Mouse (Mus musculus) MEL (cell line): ENCODE measurements around the gene Cux1. TPM values are rescaled to one million over a fixed set of nuclear protein-coding genes. Genes with fewer than 3 reads are reported as not detected.

ENCODE experiments used
- DNase-seq: peaks from one replicate; pipeline ENCODE4 v3.0.0; 2011; ENCODE audit warnings: low read depth, low spot score
- H3K27ac ChIP-seq: 2 replicates; pipeline ENCODE4 v1.5.1; 2012; ENCODE audit warnings: low read depth, mild to moderate bottlenecking, control low read depth, low read length, moderate library complexity; ENCODE audit not compliant: control insufficient read depth
- H3K27me3 ChIP-seq, 2 experiments: fragments of 150-350 bp in 1 of 2; sonication (generic) in 1 of 2; 2 replicates each; pipeline ENCODE4 v1.6.1; 2012; ENCODE audit warnings: low read length in 2 of 2, mild to moderate bottlenecking in 2 of 2, improper control_type of control experiment in 1 of 2, moderate library complexity in 1 of 2; ENCODE audit not compliant: insufficient read depth in 2 of 2, control insufficient read depth in 1 of 2
- H3K36me3 ChIP-seq, 2 experiments: 2 replicates each; pipeline ENCODE4 v1.6.1; 2012 to 2014; ENCODE audit warnings: low read length in 2 of 2, improper control_type of control experiment in 1 of 2, inconsistent platforms in 1 of 2, mild to moderate bottlenecking in 1 of 2; ENCODE audit not compliant: insufficient read depth in 2 of 2, control insufficient read depth in 1 of 2
- H3K4me1 ChIP-seq, 2 experiments: fragments of 150-350 bp in 1 of 2; sonication (generic) in 1 of 2; 2 replicates each; pipeline ENCODE4 v1.6.1; 2012; ENCODE audit warnings: low read length in 2 of 2, improper control_type of control experiment in 1 of 2, mild to moderate bottlenecking in 1 of 2; ENCODE audit not compliant: insufficient read depth in 2 of 2, control insufficient read depth in 1 of 2
- H3K4me3 ChIP-seq, 2 experiments: fragments of 150-350 bp in 1 of 2; sonication (generic) in 1 of 2; 2 replicates each; pipeline ENCODE4 v1.5.1; 2012; ENCODE audit warnings: low read depth in 2 of 2, low read length in 2 of 2, mild to moderate bottlenecking in 2 of 2, moderate library complexity in 2 of 2, control low read depth in 1 of 2, improper control_type of control experiment in 1 of 2; ENCODE audit not compliant: control insufficient read depth in 1 of 2, insufficient read depth in 1 of 2
- H3K79me2 ChIP-seq: 2 replicates; pipeline ENCODE4 v1.6.1; 2012; ENCODE audit warnings: mild to moderate bottlenecking, low read length, moderate library complexity; ENCODE audit not compliant: control insufficient read depth, poor library complexity, insufficient read depth
- H3K9ac ChIP-seq: 2 replicates; pipeline ENCODE4 v1.6.1; 2012; ENCODE audit warnings: low read depth, mild to moderate bottlenecking, control low read depth, low read length, moderate library complexity; ENCODE audit not compliant: control insufficient read depth, poor library complexity, severe bottlenecking
- H3K9me3 ChIP-seq: fragments of 150-350 bp; sonication (generic); replicated peaks from 2 replicates; pipeline ENCODE4 v1.6.1; 2012; ENCODE audit warnings: mild to moderate bottlenecking, low read length, improper control_type of control experiment, moderate library complexity; ENCODE audit not compliant: insufficient read depth
- CHD1 ChIP-seq: IDR thresholded peaks from 2 replicates; pipeline ENCODE4 v1.6.1; 2012; ENCODE audit warnings: low read depth, mild to moderate bottlenecking, inconsistent platforms, low read length, improper control_type of control experiment
- CTCF ChIP-seq, 3 experiments: IDR thresholded peaks in 2 of 3; conservative IDR thresholded peaks in 1 of 3; 2 replicates each; pipeline ENCODE4 v1.5.1; 2011 to 2012; ENCODE audit warnings: low read length in 3 of 3, low read depth in 2 of 3, mild to moderate bottlenecking in 2 of 3, improper control_type of control experiment in 1 of 3, inconsistent platforms in 1 of 3, mixed read lengths in 1 of 3, moderate library complexity in 1 of 3; ENCODE audit not compliant: control insufficient read depth in 1 of 3, insufficient read depth in 1 of 3, poor library complexity in 1 of 3, severe bottlenecking in 1 of 3
- E2F4 ChIP-seq: IDR thresholded peaks from 2 replicates; pipeline ENCODE4 v1.6.1; 2011; ENCODE audit warnings: low read depth, low read length, improper control_type of control experiment, borderline replicate concordance
- ELF1 ChIP-seq: IDR thresholded peaks from 2 replicates; pipeline ENCODE4 v1.6.1; 2014; ENCODE audit warnings: low read depth, mild to moderate bottlenecking, inconsistent platforms, low read length, improper control_type of control experiment, moderate library complexity
- EP300 ChIP-seq, 2 experiments: IDR thresholded peaks; 2 replicates each; pipeline ENCODE4 v1.6.1; 2011; ENCODE audit warnings: improper control_type of control experiment in 2 of 2, low read length in 2 of 2, low read depth in 1 of 2, mild to moderate bottlenecking in 1 of 2
- ETS1 ChIP-seq: IDR thresholded peaks from 2 replicates; pipeline ENCODE4 v1.6.1; 2012; ENCODE audit warnings: low read depth, mild to moderate bottlenecking, inconsistent platforms, low read length, improper control_type of control experiment, moderate library complexity
- GABPA ChIP-seq: IDR thresholded peaks from 2 replicates; pipeline ENCODE4 v1.6.1; 2012; ENCODE audit warnings: low read depth, mild to moderate bottlenecking, inconsistent platforms, low read length, improper control_type of control experiment, moderate library complexity
- HCFC1 ChIP-seq: IDR thresholded peaks from 2 replicates; pipeline ENCODE4 v1.6.1; 2012; ENCODE audit warnings: low read depth, mild to moderate bottlenecking, inconsistent platforms, low read length, improper control_type of control experiment, moderate library complexity
- JUND ChIP-seq: IDR thresholded peaks from 2 replicates; pipeline ENCODE4 v1.6.1; 2011; ENCODE audit warnings: low read depth, mild to moderate bottlenecking, improper control_type of control experiment, low read length
- MAFK ChIP-seq: IDR thresholded peaks from 2 replicates; pipeline ENCODE4 v1.6.1; 2011; ENCODE audit warnings: low read depth, mild to moderate bottlenecking, low read length, improper control_type of control experiment, borderline replicate concordance
- MAZ ChIP-seq: IDR thresholded peaks from 2 replicates; pipeline ENCODE4 v1.6.1; 2012; ENCODE audit warnings: low read depth, mild to moderate bottlenecking, inconsistent platforms, low read length, improper control_type of control experiment
- MEF2A ChIP-seq: IDR thresholded peaks from 2 replicates; pipeline ENCODE4 v1.6.1; 2014; ENCODE audit warnings: low read depth, mild to moderate bottlenecking, inconsistent platforms, low read length, improper control_type of control experiment; ENCODE audit not compliant: poor library complexity, insufficient replicate concordance, severe bottlenecking; ENCODE audit errors: extremely low read depth
- MXI1 ChIP-seq: IDR thresholded peaks from 2 replicates; pipeline ENCODE4 v1.6.1; 2011; ENCODE audit warnings: mild to moderate bottlenecking, low read depth, low read length, improper control_type of control experiment
- MYB ChIP-seq: IDR thresholded peaks from 2 replicates; pipeline ENCODE4 v1.6.1; 2011; ENCODE audit warnings: mild to moderate bottlenecking, low read depth, low read length, improper control_type of control experiment
- MYC ChIP-seq: IDR thresholded peaks from 2 replicates; pipeline ENCODE4 v1.6.1; 2011; ENCODE audit warnings: low read depth, mild to moderate bottlenecking, low read length, improper control_type of control experiment, moderate library complexity
- NELFE ChIP-seq: IDR thresholded peaks from 2 replicates; pipeline ENCODE4 v1.6.1; 2011; ENCODE audit warnings: low read depth, low read length, improper control_type of control experiment
- NRF1 ChIP-seq: IDR thresholded peaks from 2 replicates; pipeline ENCODE4 v1.6.1; 2014; ENCODE audit warnings: low read depth, mild to moderate bottlenecking, inconsistent platforms, low read length, improper control_type of control experiment, moderate library complexity; ENCODE audit not compliant: poor library complexity, insufficient read depth, severe bottlenecking
- POLR2AphosphoS2 ChIP-seq: IDR thresholded peaks from 2 replicates; pipeline ENCODE4 v1.6.1; 2011; ENCODE audit warnings: low read length, improper control_type of control experiment
- POLR2AphosphoS5 ChIP-seq: IDR thresholded peaks from 2 replicates; pipeline ENCODE4 v1.6.1; 2012; ENCODE audit warnings: low read depth, borderline replicate concordance, mild to moderate bottlenecking, inconsistent platforms, low read length, moderate library complexity, mixed read lengths
- RAD21 ChIP-seq: IDR thresholded peaks from 2 replicates; pipeline ENCODE4 v1.6.1; 2011; ENCODE audit warnings: mild to moderate bottlenecking, low read depth, low read length, improper control_type of control experiment
- SIN3A ChIP-seq: IDR thresholded peaks from 2 replicates; pipeline ENCODE4 v1.6.1; 2012; ENCODE audit warnings: low read length, improper control_type of control experiment, inconsistent platforms
- SMC3 ChIP-seq: IDR thresholded peaks from 2 replicates; pipeline ENCODE4 v1.6.1; 2011; ENCODE audit warnings: low read depth, low read length, improper control_type of control experiment
- TAL1 ChIP-seq: IDR thresholded peaks from 2 replicates; pipeline ENCODE4 v1.6.1; 2012; ENCODE audit warnings: mild to moderate bottlenecking, inconsistent platforms, low read length, moderate library complexity, mixed read lengths
- TBP ChIP-seq: IDR thresholded peaks from 2 replicates; pipeline ENCODE4 v1.8.0; 2011; ENCODE audit warnings: low read depth, low read length, improper control_type of control experiment
- TCF12 ChIP-seq: IDR thresholded peaks from 2 replicates; pipeline ENCODE4 v1.6.1; 2014; ENCODE audit warnings: low read depth, mild to moderate bottlenecking, inconsistent platforms, low read length, improper control_type of control experiment, moderate library complexity
- UBTF ChIP-seq: IDR thresholded peaks from 2 replicates; pipeline ENCODE4 v1.6.1; 2012; ENCODE audit warnings: low read depth, mild to moderate bottlenecking, inconsistent platforms, low read length, improper control_type of control experiment, moderate library complexity, borderline replicate concordance; ENCODE audit not compliant: insufficient read depth
- USF1 ChIP-seq: IDR thresholded peaks from 2 replicates; pipeline ENCODE4 v1.6.1; 2014; ENCODE audit warnings: low read depth, mild to moderate bottlenecking, inconsistent platforms, low read length, improper control_type of control experiment, moderate library complexity
- USF2 ChIP-seq, 2 experiments: IDR thresholded peaks; 2 replicates each; pipeline ENCODE4 v1.6.1; 2011 to 2012; ENCODE audit warnings: improper control_type of control experiment in 2 of 2, low read length in 2 of 2, borderline replicate concordance in 1 of 2, inconsistent platforms in 1 of 2, low read depth in 1 of 2, mild to moderate bottlenecking in 1 of 2; ENCODE audit not compliant: insufficient read depth in 1 of 2
- ZC3H11A ChIP-seq: IDR thresholded peaks from 2 replicates; pipeline ENCODE4 v1.6.1; 2012; ENCODE audit warnings: low read depth, mild to moderate bottlenecking, inconsistent platforms, low read length, improper control_type of control experiment
- ZMIZ1 ChIP-seq: IDR thresholded peaks from 2 replicates; pipeline ENCODE4 v1.6.1; 2012; ENCODE audit warnings: low read depth, mild to moderate bottlenecking, inconsistent platforms, low read length, improper control_type of control experiment, moderate library complexity
- ZNF384 ChIP-seq: IDR thresholded peaks from 2 replicates; pipeline ENCODE4 v1.6.1; 2012; ENCODE audit warnings: low read depth, mild to moderate bottlenecking, inconsistent platforms, low read length, improper control_type of control experiment
- polyA plus RNA-seq, 2 experiments: library from polyadenylated mRNA; stranded (reverse) in 1 of 2; unstranded in 1 of 2; fragments of >175 nt in 1 of 2; fragments of >200 nt in 1 of 2; gene quantifications; 2 replicates each; pipeline versions ENCODE4 v1.2.1 to v1.2.4; 2012; ENCODE audit warnings: low replicate concordance in 2 of 2, low read depth in 1 of 2; ENCODE audit not compliant: insufficient read length in 2 of 2, insufficient read depth in 1 of 2, missing spikeins in 1 of 2
- total RNA-seq: library from RNA; depleted of rRNA; stranded (reverse); fragments of 300-350 nt; gene quantifications from 2 replicates; pipeline ENCODE4 v1.2.3, GENCODE M21; 2012

Gene Cux1
- total and polyA plus RNA-seq, 3 experiments = 71.1 to 104 TPM; not detected in 1

- no peak overlapping the region for H3K9ac ChIP-seq
- no peaks in the 10 kb centered on the region for H3K9me3 ChIP-seq
- H3K4me3 ChIP-seq = no peak overlapping the region
- no peak overlapping the region for H3K27ac ChIP-seq
- TF ChIP-seq RAD21 (no peak), GABPA (no peak), ELF1 (no peak), EP300 (IDR thresholded peaks at IDR 0.05; ENCODE audit: low read depth in 1 of 2, low read length in 2 of 2) (no peak), MYC (no peak), POLR2AphosphoS5 (no peak), SIN3A (no peak), NRF1 (no peak), JUND (no peak), MXI1 (no peak), ETS1 (no peak), POLR2AphosphoS2 (no peak), CHD1 (no peak), TCF12 (no peak), E2F4 (no peak), ZNF384 (no peak), TBP (no peak), TAL1 (no peak)
- DNase-seq = no peak
- no peaks in the 10 kb centered on the region for H3K79me2 ChIP-seq
- H3K27me3 ChIP-seq = no peaks in the 10 kb centered on the region
- peaks cover 3 to 6% of the 10 kb centered on the region in 2 experiments for H3K4me1 ChIP-seq
- H3K36me3 ChIP-seq = peaks cover 8 to 19% of the 10 kb centered on the region in 2 experiments
Measured at GRCm38 (mm10) chr5:136292361-136292760, 274.9 kb downstream of the Cux1 start.

DNA sequence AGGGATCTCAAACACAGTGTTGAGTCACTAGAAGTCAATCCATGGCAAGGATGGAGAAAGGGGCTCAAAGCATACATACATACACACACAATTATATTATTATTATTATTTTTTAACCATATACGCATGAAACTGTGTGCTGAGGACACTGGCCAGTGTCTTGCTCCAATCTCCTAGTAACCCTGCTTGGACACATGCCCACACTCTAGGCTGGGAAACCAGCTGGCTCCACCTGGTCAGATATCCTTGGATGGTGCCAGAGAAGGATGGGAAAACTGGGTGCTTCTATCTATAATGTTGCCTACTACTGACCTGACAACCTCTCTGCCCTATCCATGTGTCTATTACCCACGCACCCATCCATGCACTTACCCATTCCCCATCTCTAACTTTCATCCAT, 275.7 kb downstream of the Cux1 start:
- no peak overlapping the region for H3K9ac ChIP-seq
- H3K27ac ChIP-seq = no peak overlapping the region
- no peaks in the 10 kb centered on the region for H3K79me2 ChIP-seq
- no peaks in the 10 kb centered on the region for H3K9me3 ChIP-seq
- no peak for DNase-seq
- peaks cover 0 to 3% of the 10 kb centered on the region in 2 experiments; a peak in 1 of 4 replicates for H3K4me1 ChIP-seq
- no peaks in the 10 kb centered on the region for H3K27me3 ChIP-seq
- H3K36me3 ChIP-seq = peaks cover under 1 to 20% of the 10 kb centered on the region in 2 experiments; a peak in 3 of 4 replicates
- no peak overlapping the region for H3K4me3 ChIP-seq
- TF ChIP-seq POLR2AphosphoS2 = no peak
- no peak for TF ChIP-seq ZNF384
- TF ChIP-seq SMC3 = no peak
- no peak for TF ChIP-seq MYB
- TF ChIP-seq MAFK = no peak
- TF ChIP-seq MEF2A = no peak
- TF ChIP-seq UBTF = no peak
- no peak for TF ChIP-seq ETS1
- TF ChIP-seq NELFE = no peak
- no peak for TF ChIP-seq CHD1
- no peak for TF ChIP-seq USF2 (IDR thresholded peaks at IDR 0.05; ENCODE audit: borderline replicate concordance in 1 of 2, insufficient read depth in 1 of 2, low read depth in 1 of 2, low read length in 2 of 2)
- TF ChIP-seq MAZ = no peak
- no peak for TF ChIP-seq ZC3H11A
- TF ChIP-seq TAL1 = no peak
- TF ChIP-seq NRF1 = no peak
- TF ChIP-seq TBP = no peak
- TF ChIP-seq HCFC1 = no peak
- TF ChIP-seq CTCF (IDR thresholded peaks at IDR 0.05 in 2 of 3, conservative IDR thresholded peaks at IDR 0.05 in 1 of 3; ENCODE audit: control insufficient read depth in 1 of 3, insufficient read depth in 1 of 3, low read depth in 2 of 3, low read length in 3 of 3, poor library complexity in 1 of 3, severe bottlenecking in 1 of 3) = no peak
- no peak for TF ChIP-seq ZMIZ1
- no peak for TF ChIP-seq USF1
